Mouse (Mus musculus) layer of hippocampus, postnatal 25 days (tissue): ENCODE results near the gene Gfy. TPM values are rescaled to one million over a fixed set of nuclear protein-coding genes. Genes with fewer than 3 reads are reported as not detected.
A peak's percentile ranks its signal among the peaks of the same experiment; 100 is the strongest.

Source experiments
- DNase-seq, 2 experiments: peaks; one replicate each; pipeline ENCODE4 v3.0.0; 2022; ENCODE audit warnings: mixed read lengths in 2 of 2, low spot score in 1 of 2; ENCODE audit errors: extremely low spot score in 1 of 2
- microRNA-seq, 2 experiments: library from miRNA; unstranded; fragments of <30 nt; microRNA quantifications; one replicate each; pipeline ENCODE4 v1.2.0; 2021
- total RNA-seq, 2 experiments: library from RNA; stranded (reverse); gene quantifications; 2 replicates each; pipeline ENCODE4 v1.2.3; 2021

The Gfy gene
- total RNA-seq, 2 experiments from 2014 or later: 0.26 TPM; not detected in 1

- DNase-seq: no peak
Observed at GRCm38 (mm10) chr7:45129776-45130512, 49.4 kb downstream of the Gfy start.

GRCm38 (mm10) chr7:45129318-45129717, 50.1 kb downstream of the Gfy start:
- no peak for DNase-seq

GRCm38 (mm10) chr7:45128624-45129246, 50.6 kb downstream of the Gfy start, which contains the start of gene Rpl13a:
Rpl13a (minus strand) TSS chr7:45128761.
- DNase-seq: peak; percentile 90 to 93

- no peak for DNase-seq
Observed at GRCm38 (mm10) chr7:45127700-45128224, 51.6 kb downstream of the Gfy start.

GRCm38 (mm10) chr7:45126844-45127699, 52.3 kb downstream of the Gfy start:
- no peak for DNase-seq

Small RNA genes lying within 50 kb of the gene (microRNA-seq; reads per million reads assigned to microRNA genes)
- gene Mir5121 (20.6 to 31.3 reads per million in 2 experiments), gene Mir7055 (3.2 to 4.2 reads per million in 2 experiments)

Other genes with a start within 250 kb of the Gfy start
- 1 to 10 TPM in 1 of 2 experiments, under 1 TPM in 1; 0.73 to 1.0 TPM for gene Tsks, start 236.4 kb downstream of the Gfy start, total RNA-seq
- gene Cpt1c, start 204.7 kb downstream of the Gfy start, total RNA-seq: 100 to 1,000 TPM; 117 to 128 TPM
- 100 to 1,000 TPM; 161 to 174 TPM for gene Prmt1, start 193.0 kb downstream of the Gfy start, total RNA-seq
- gene Irf3, start 181.9 kb downstream of the Gfy start, total RNA-seq: 10 to 100 TPM; 39.5 to 40.1 TPM
- 1 to 10 TPM; 1.9 to 3.4 TPM for gene Bcl2l12, start 180.9 kb downstream of the Gfy start, total RNA-seq
- gene Scaf1, start 163.2 kb downstream of the Gfy start, total RNA-seq: 100 to 1,000 TPM; 151 to 156 TPM
- 10 to 100 TPM; 11.7 to 12.3 TPM for gene Rras, start 161.6 kb downstream of the Gfy start, total RNA-seq
- 10 to 100 TPM; 67.9 to 81.7 TPM for gene Prr12, start 126.7 kb downstream of the Gfy start, total RNA-seq
- gene Nosip, start 117.1 kb downstream of the Gfy start, total RNA-seq: 10 to 100 TPM; 49.8 to 59.4 TPM
- 1 to 10 TPM; 5.6 to 6.6 TPM for gene Prrg2, start 116.9 kb downstream of the Gfy start, total RNA-seq
- 1 to 10 TPM; 9.6 to 9.7 TPM for gene Rcn3, start 87.3 kb downstream of the Gfy start, total RNA-seq
- gene Fcgrt, start 75.7 kb downstream of the Gfy start, total RNA-seq: 10 to 100 TPM; 18.1 to 21.0 TPM
- 100 to 1,000 TPM; 418 to 465 TPM for gene Rps11, start 55.1 kb downstream of the Gfy start, total RNA-seq
- gene Rpl13a, start 50.8 kb downstream of the Gfy start, total RNA-seq: 100 to 1,000 TPM; 765 to 826 TPM
- gene Gm45713, start 43.3 kb downstream of the Gfy start, total RNA-seq: not detected
- gene Flt3l, start 43.1 kb downstream of the Gfy start, total RNA-seq: 1 to 10 TPM; 4.5 to 8.2 TPM
- 10 to 100 TPM; 43.2 to 47.0 TPM for gene Pih1d1, start 25.3 kb downstream of the Gfy start, total RNA-seq
- gene Aldh16a1, start 25.0 kb downstream of the Gfy start, total RNA-seq: 10 to 100 TPM; 10.9 to 13.6 TPM
- 1,000 to 10,000 TPM; 1,494 to 1,551 TPM for gene Slc17a7, start 15.6 kb downstream of the Gfy start, total RNA-seq
- gene Pth2, start 1.4 kb upstream of the Gfy start, total RNA-seq: not detected
- gene Ccdc155, start 25.3 kb upstream of the Gfy start, total RNA-seq: 1 to 10 TPM; 2.4 to 2.9 TPM
- gene Dkkl1, start 32.6 kb upstream of the Gfy start, total RNA-seq: 1 to 10 TPM; 1.2 to 2.4 TPM
- 1 to 10 TPM; 4.7 to 5.5 TPM for gene Tead2, start 36.2 kb upstream of the Gfy start, total RNA-seq
- gene Cd37, start 59.5 kb upstream of the Gfy start, total RNA-seq: 1 to 10 TPM; 3.1 to 5.7 TPM
- gene Slc6a16, start 61.5 kb upstream of the Gfy start, total RNA-seq: 1 to 10 TPM; 1.6 to 2.2 TPM
- gene Slc6a21, start 97.9 kb upstream of the Gfy start, total RNA-seq: not detected
- 10 to 100 TPM; 14.1 to 18.5 TPM for gene Trpm4, start 154.2 kb upstream of the Gfy start, total RNA-seq
- under 1 TPM in 1 of 2 experiments, not detected in 1; 0.17 TPM for gene Hrc, start 155.7 kb upstream of the Gfy start, total RNA-seq
- 100 to 1,000 TPM; 129 to 134 TPM for gene Ppfia3, start 187.4 kb upstream of the Gfy start, total RNA-seq
- gene Lin7b, start 191.0 kb upstream of the Gfy start, total RNA-seq: 100 to 1,000 TPM; 151 to 155 TPM
- gene Snrnp70, start 216.2 kb upstream of the Gfy start, total RNA-seq: 100 to 1,000 TPM; 288 to 443 TPM
- gene Kcna7, start 226.1 kb upstream of the Gfy start, total RNA-seq: not detected
- under 1 TPM in 1 of 2 experiments, not detected in 1; 0.22 TPM for gene Ntf5, start 234.1 kb upstream of the Gfy start, total RNA-seq
- under 1 TPM in 1 of 2 experiments, not detected in 1; 0.57 TPM for gene Lhb, start 241.3 kb upstream of the Gfy start, total RNA-seq